Mouse (Mus musculus): ENCODE measurements around the gene Adgrl3.

The Adgrl3 gene

GRCm38 (mm10) chr5:81073875-81074274 lies 53.9 kb downstream of the Adgrl3 start:
- DNase-seq (ENCODE audit: extremely low spot score, low read depth, low spot score) = no peak

- no peak for DNase-seq (ENCODE audit: extremely low spot score, low read depth, low spot score)
Observed at GRCm38 (mm10) chr5:81076377-81076776, 56.4 kb downstream of the Adgrl3 start.

GRCm38 (mm10) chr5:81077031-81077430 lies 57.1 kb downstream of the Adgrl3 start:
- no peak for DNase-seq (ENCODE audit: extremely low spot score, low read depth, low spot score)

GRCm38 (mm10) chr5:81077990-81078389 lies 58.1 kb downstream of the Adgrl3 start:
- DNase-seq (ENCODE audit: extremely low spot score, low read depth, low spot score) = no peak

- DNase-seq (ENCODE audit: extremely low spot score, low read depth, low spot score) = no peak
Observed at GRCm38 (mm10) chr5:81083698-81084360, 63.9 kb downstream of the Adgrl3 start.

- DNase-seq (ENCODE audit: extremely low spot score, low read depth, low spot score) = no peak
Observed at GRCm38 (mm10) chr5:81085152-81085551, 65.2 kb downstream of the Adgrl3 start.

- no peak for DNase-seq (ENCODE audit: extremely low spot score, low read depth, low spot score)
Observed at GRCm38 (mm10) chr5:81088667-81089066, 68.7 kb downstream of the Adgrl3 start.

- peak; percentile 50 for DNase-seq (ENCODE audit: extremely low spot score, low read depth, low spot score)
Observed at GRCm38 (mm10) chr5:81094618-81095017, 74.7 kb downstream of the Adgrl3 start.

- DNase-seq (ENCODE audit: extremely low spot score, low read depth, low spot score) = no peak
Observed at GRCm38 (mm10) chr5:81097131-81097530, 77.2 kb downstream of the Adgrl3 start.

- no peak for DNase-seq (ENCODE audit: extremely low spot score, low read depth, low spot score)
Observed at GRCm38 (mm10) chr5:81107431-81107830, 87.5 kb downstream of the Adgrl3 start.

GRCm38 (mm10) chr5:81124483-81124882 lies 104.5 kb downstream of the Adgrl3 start:
- no peak for DNase-seq (ENCODE audit: extremely low spot score, low read depth, low spot score)

GRCm38 (mm10) chr5:81127639-81128038 lies 107.7 kb downstream of the Adgrl3 start:
- DNase-seq (ENCODE audit: extremely low spot score, low read depth, low spot score) = no peak

- no peak for DNase-seq (ENCODE audit: extremely low spot score, low read depth, low spot score)
Observed at GRCm38 (mm10) chr5:81136394-81136793, 116.5 kb downstream of the Adgrl3 start.

GRCm38 (mm10) chr5:81155791-81156190 lies 135.9 kb downstream of the Adgrl3 start:
- no peak for DNase-seq (ENCODE audit: extremely low spot score, low read depth, low spot score)

- DNase-seq (ENCODE audit: extremely low spot score, low read depth, low spot score) = no peak
Observed at GRCm38 (mm10) chr5:81156281-81156680, 136.3 kb downstream of the Adgrl3 start.

- DNase-seq (ENCODE audit: extremely low spot score, low read depth, low spot score) = no peak
Observed at GRCm38 (mm10) chr5:81156796-81157195, 136.9 kb downstream of the Adgrl3 start.

GRCm38 (mm10) chr5:81159013-81159412 lies 139.1 kb downstream of the Adgrl3 start:
- DNase-seq (ENCODE audit: extremely low spot score, low read depth, low spot score) = no peak

- no peak for DNase-seq (ENCODE audit: extremely low spot score, low read depth, low spot score)
Observed at GRCm38 (mm10) chr5:81160431-81160830, 140.5 kb downstream of the Adgrl3 start.

- DNase-seq (ENCODE audit: extremely low spot score, low read depth, low spot score) = no peak
Observed at GRCm38 (mm10) chr5:81188871-81189485, 169.0 kb downstream of the Adgrl3 start.

- DNase-seq (ENCODE audit: extremely low spot score, low read depth, low spot score) = no peak
Observed at GRCm38 (mm10) chr5:81200354-81200753, 180.4 kb downstream of the Adgrl3 start.

- no peak for DNase-seq (ENCODE audit: extremely low spot score, low read depth, low spot score)
Observed at GRCm38 (mm10) chr5:81201885-81202284, 181.9 kb downstream of the Adgrl3 start.

GRCm38 (mm10) chr5:81218500-81219057 lies 198.6 kb downstream of the Adgrl3 start:
- DNase-seq (ENCODE audit: extremely low spot score, low read depth, low spot score) = no peak

Data from hindlimb bud, embryonic 11.5 days (tissue).